Mouse (Mus musculus) lung, embryonic 14.5 days (tissue): ENCODE measurements around the gene Amh. TPM values are rescaled to one million over a fixed set of nuclear protein-coding genes. Genes with fewer than 3 reads are reported as not detected.
"Not testable (repeated sequence)": the region's sequence is repeated elsewhere in the genome, so short reads cannot be mapped to it uniquely, and the experiment has no call there.

Source experiments
- ATAC-seq: fragments of 200-750 bp; cut with Nextera tagmentation; 2 replicates; pipeline ENCODE4 v1.8.0; 2017; ENCODE audit warnings: mild to moderate bottlenecking, moderate TSS enrichment, moderate library complexity; ENCODE audit not compliant: insufficient read depth
- DNase-seq: peaks from one replicate; pipeline ENCODE4 v3.0.0-alpha.2; 2015
- H3K27ac ChIP-seq: fragments of 300-500 bp; sonication (generic); 2 replicates; pipeline ENCODE4 v1.5.1; 2014; ENCODE audit warnings: low read depth, mild to moderate bottlenecking, moderate library complexity
- H3K27me3 ChIP-seq: fragments of 300-500 bp; sonication (generic); 2 replicates; pipeline ENCODE4 v1.6.1; 2014; ENCODE audit warnings: low read length, control low read depth; ENCODE audit not compliant: insufficient read depth
- H3K36me3 ChIP-seq: fragments of 300-500 bp; sonication (generic); 2 replicates; pipeline ENCODE4 v1.6.1; 2014; ENCODE audit warnings: control low read depth; ENCODE audit not compliant: insufficient read depth
- H3K4me1 ChIP-seq: fragments of 300-500 bp; sonication (generic); 2 replicates; pipeline ENCODE4 v1.6.1; 2014; ENCODE audit warnings: antibody characterized with exemption, control low read depth; ENCODE audit not compliant: insufficient read depth
- H3K4me2 ChIP-seq: fragments of 300-500 bp; sonication (generic); 2 replicates; pipeline ENCODE4 v1.6.1; 2014; ENCODE audit warnings: mild to moderate bottlenecking
- H3K4me3 ChIP-seq: fragments of 300-500 bp; sonication (generic); 2 replicates; pipeline ENCODE4 v1.5.1; 2014; ENCODE audit warnings: low read depth, low read length
- H3K9ac ChIP-seq: fragments of 300-500 bp; sonication (generic); 2 replicates; pipeline ENCODE4 v1.6.1; 2014
- H3K9me3 ChIP-seq: fragments of 300-500 bp; sonication (generic); 2 replicates; pipeline ENCODE4 v1.6.1; 2016; ENCODE audit warnings: low read depth, low read length, control low read depth
- CTCF ChIP-seq: IDR thresholded peaks from 2 replicates; pipeline ENCODE4 v1.5.1; 2016; ENCODE audit warnings: antibody characterized with exemption, low read depth
- WGBS: fragments of 180-500 bp; shearing (Covaris S2); extraction: QIAGEN DNeasy Blood & Tissue Kit; methylation state at CpG from one replicate; pipeline ENCODE4 v1.1.7; 2014; 5-methylcytosine and 5-hydroxymethylcytosine counted together
- polyA plus RNA-seq: library from polyadenylated mRNA; unstranded; fragments of >200 nt; fragmentation: Nextera tagmentation; extraction: Ambion mirVana; gene quantifications from 2 replicates; pipeline ENCODE4 v1.2.1, GENCODE M21; 2014

Gene Amh
- polyA plus RNA-seq, 1 experiment from 2014 or later = 0.14 TPM

DNA sequence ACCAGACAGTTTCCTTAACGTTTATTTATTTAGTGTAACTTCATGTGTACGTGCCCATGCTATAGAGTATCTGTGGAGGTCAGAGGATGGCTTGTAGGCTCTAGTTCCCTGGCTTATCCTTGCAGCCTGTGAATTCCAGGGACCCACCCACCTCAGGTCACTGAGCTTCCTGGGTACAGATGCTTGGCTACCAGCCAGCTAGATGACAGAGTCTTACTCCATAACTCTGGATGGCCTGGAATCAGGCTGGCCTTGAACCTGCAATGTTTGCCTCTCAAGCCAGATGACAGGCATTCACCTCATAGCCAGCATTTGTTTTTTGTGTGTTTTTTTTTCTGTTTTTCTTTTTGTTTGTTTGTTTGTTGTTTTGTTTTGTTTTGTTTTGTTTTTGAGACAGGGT, 12.1 kb downstream of the Amh start:
- Histone ChIP-seq H3K4me3 (no peak overlapping the region), H3K4me1 (no peaks in the 10 kb centered on the region), H3K9me3 (no peaks in the 10 kb centered on the region), H3K4me2 (no peak overlapping the region), H3K27me3 (no peaks in the 10 kb centered on the region), H3K27ac (no peak overlapping the region), H3K9ac (no peak overlapping the region), H3K36me3 (no peaks in the 10 kb centered on the region)
- no peak for TF ChIP-seq CTCF
- no peak for ATAC-seq
- WGBS = 42% methylated on average over 2 of the region's 2 CpGs
- DNase-seq = no peak

DNA sequence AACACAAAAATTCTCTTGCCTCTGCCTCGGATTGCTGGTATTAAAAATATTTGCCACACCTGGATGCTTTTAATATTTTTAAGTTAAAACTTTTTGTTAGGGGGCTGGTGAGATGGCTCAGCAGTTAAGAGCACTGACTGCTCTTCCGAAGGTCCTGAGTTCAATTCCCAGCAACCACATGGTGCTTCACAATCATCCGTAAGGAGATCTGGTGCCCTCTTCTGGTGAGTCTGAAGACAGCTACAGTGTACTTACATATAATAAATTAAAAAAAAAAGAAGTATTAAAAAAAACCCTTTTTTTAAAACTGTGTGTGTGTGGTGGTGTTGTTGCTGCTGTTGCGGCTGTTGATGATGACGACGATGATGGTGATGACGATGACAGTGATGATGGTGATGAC, 12.9 kb downstream of the Amh start:
- not testable (repeated sequence) for H3K4me2 ChIP-seq, H3K9me3 ChIP-seq, H3K4me3 ChIP-seq, DNase-seq, H3K9ac ChIP-seq, H3K36me3 ChIP-seq, H3K4me1 ChIP-seq, H3K27ac ChIP-seq, H3K27me3 ChIP-seq, ATAC-seq
- WGBS = 77% methylated on average over 7 of the region's 7 CpGs
- peak; percentile 20; the same call in 1 of the 2 replicates for TF ChIP-seq CTCF

DNA sequence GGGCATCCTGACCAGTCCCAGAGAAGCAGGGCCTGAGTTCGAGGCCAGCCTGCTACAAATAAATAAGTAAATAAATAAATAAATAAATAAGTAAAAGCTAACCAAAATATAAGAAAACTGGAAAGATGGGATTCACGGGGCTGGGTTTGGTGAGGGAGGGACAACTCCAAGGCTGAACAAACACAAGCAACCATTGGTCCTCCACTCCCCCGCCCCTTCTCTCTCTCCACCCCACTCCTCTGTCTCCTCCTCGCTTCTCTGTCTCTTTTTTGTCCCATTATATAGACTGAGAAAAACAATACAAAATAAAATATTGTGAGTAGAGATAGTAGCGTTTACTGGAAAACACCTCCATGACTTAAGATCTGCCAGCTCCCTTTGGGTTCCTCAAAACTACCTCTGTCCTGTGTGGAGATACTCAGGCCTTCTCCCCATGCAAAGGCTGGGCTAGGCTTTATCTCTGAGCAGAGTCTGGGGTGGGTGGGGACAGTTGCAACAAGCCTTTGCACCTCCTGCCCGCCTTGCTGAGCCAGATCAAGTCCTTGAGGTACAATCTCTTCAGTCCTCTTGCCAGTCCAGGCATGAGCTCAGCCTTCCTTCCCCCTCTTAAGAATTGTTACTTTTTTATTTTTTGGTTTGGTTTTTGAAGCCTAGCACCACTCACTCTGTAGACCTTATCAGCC, 13.7 kb downstream of the Amh start:
- 54% methylated on average over 6 of the region's 6 CpGs for WGBS
- Histone ChIP-seq H3K9ac (no peak overlapping the region), H3K27me3 (no peaks in the 10 kb centered on the region), H3K4me1 (no peaks in the 10 kb centered on the region), H3K9me3 (no peaks in the 10 kb centered on the region), H3K27ac (no peak overlapping the region; the same call in 1 of the 2 replicates), H3K4me2 (no peak overlapping the region), H3K36me3 (no peaks in the 10 kb centered on the region), H3K4me3 (no peak overlapping the region)
- DNase-seq (no peak), ATAC-seq (no peak)
- TF ChIP-seq CTCF = no peak

DNA sequence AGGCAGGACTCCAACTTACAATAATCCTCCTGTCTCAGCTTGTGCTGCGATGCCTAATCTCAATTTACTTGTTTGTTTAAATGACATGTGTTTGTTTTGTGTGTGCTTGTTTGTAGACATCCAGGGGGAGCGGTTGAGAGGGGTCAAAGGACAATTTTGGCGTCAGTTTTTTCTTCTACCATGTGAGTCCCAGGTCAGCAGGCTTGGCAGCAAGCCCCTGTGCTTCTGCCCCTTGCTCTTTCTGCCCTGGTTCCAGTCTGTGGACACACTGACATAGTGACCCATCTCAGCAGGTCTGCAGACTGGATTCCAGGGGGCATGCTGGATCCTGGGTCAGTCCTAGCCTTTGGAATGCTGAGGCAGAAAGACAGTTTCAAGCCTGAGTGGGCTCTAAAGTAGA, 14.4 kb downstream of the Amh start:
- no peaks in the 10 kb centered on the region for H3K4me1 ChIP-seq
- H3K36me3 ChIP-seq = no peaks in the 10 kb centered on the region
- no peak for TF ChIP-seq CTCF
- ATAC-seq (no peak), DNase-seq (no peak)
- no peak overlapping the region for H3K4me3 ChIP-seq
- H3K9ac ChIP-seq = no peak overlapping the region; the same call in 1 of the 2 replicates
- no peaks in the 10 kb centered on the region for H3K9me3 ChIP-seq
- H3K27me3 ChIP-seq = no peaks in the 10 kb centered on the region
- no peak overlapping the region for H3K4me2 ChIP-seq
- WGBS = 23% methylated on average over 3 of the region's 3 CpGs
- H3K27ac ChIP-seq = no peak overlapping the region; the same call in 1 of the 2 replicates

DNA sequence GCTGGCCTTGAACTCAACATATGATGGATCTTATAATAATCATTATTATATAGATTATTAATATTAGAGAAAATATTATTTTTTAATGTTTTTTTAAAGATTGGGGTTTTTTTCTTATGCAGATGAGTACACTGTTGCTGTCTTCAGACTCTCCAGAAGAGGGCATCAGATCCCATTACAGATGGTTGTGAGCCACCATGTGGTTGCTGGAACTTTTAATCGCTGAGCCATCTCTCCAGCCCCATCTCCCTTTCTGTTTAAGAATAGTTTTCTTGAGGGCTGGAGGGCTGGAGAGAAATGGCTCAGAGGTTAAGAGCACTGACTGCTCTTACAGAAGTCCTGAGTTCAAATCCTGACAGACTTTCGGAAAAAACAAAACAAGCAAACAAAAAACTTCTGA, 16.9 kb downstream of the Amh start:
- no peak overlapping the region for H3K27ac ChIP-seq
- no peak overlapping the region for H3K4me2 ChIP-seq
- H3K27me3 ChIP-seq = no peaks in the 10 kb centered on the region
- H3K36me3 ChIP-seq = no peaks in the 10 kb centered on the region
- TF ChIP-seq CTCF = peak; percentile 62
- ATAC-seq = no peak
- H3K4me1 ChIP-seq = no peaks in the 10 kb centered on the region
- 38% methylated on average over 2 of the region's 2 CpGs for WGBS
- peak; percentile 62 for DNase-seq
- no peaks in the 10 kb centered on the region for H3K9me3 ChIP-seq
- no peak overlapping the region for H3K9ac ChIP-seq
- no peak overlapping the region for H3K4me3 ChIP-seq

DNA sequence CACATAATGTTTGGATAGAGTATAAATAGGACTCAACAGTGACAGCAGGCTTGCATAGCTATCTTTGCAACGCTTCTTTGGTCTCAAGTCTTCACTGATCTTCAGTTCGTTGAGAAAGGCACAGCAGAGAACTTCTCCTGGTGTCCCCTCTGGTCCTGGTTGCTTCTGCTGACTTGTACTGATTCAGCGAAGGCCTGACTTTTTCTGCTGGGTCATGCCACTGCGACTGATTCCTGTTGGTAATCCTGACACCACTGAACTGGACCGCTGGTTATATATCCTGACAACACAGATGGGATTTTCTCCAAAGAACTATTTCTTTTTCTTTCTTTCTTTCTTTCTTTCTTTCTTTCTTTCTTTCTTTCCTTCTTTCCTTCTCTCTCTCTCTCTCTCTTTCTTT, 17.5 kb downstream of the Amh start:
- DNase-seq (no peak), ATAC-seq (no peak)
- H3K9ac ChIP-seq = no peak overlapping the region
- no peak for TF ChIP-seq CTCF
- 86% methylated on average over 5 of the region's 5 CpGs for WGBS
- H3K4me2 ChIP-seq = no peak overlapping the region
- H3K36me3 ChIP-seq = no peaks in the 10 kb centered on the region
- no peak overlapping the region for H3K4me3 ChIP-seq
- H3K4me1 ChIP-seq = no peaks in the 10 kb centered on the region
- H3K9me3 ChIP-seq = no peaks in the 10 kb centered on the region
- no peak overlapping the region for H3K27ac ChIP-seq
- H3K27me3 ChIP-seq = no peaks in the 10 kb centered on the region

DNA sequence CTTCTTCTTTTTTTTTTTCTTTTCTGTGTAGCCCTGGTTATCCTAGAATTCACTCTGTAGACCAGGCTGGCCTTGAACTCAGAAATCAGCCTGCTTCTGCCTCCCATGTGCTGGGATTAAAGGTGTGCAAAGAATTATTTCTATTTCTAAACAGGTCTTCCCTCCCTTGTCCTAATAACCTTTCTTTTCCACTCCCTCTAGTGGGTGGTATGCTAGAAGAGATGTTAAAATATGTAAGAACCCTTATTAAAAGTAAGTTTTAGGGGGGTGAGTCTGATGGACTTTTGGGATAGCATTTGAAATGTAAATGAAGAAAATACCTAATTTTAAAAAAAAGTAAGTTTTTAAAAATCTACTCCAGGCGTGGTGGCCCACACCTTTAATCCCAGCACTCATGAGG, 18.3 kb downstream of the Amh start:
- Histone ChIP-seq H3K36me3 (peaks cover 2% of the 10 kb centered on the region; the same call in 1 of the 2 replicates), H3K9me3 (no peaks in the 10 kb centered on the region), H3K27ac (no peak overlapping the region), H3K4me3 (no peak overlapping the region), H3K27me3 (no peaks in the 10 kb centered on the region), H3K4me1 (no peaks in the 10 kb centered on the region), H3K9ac (no peak overlapping the region), H3K4me2 (no peak overlapping the region)
- no peak for TF ChIP-seq CTCF
- ATAC-seq (no peak), DNase-seq (no peak)
- WGBS = 75% methylated on average over 1 of the region's 1 CpGs
